Mouse (Mus musculus) hindbrain, embryonic 15.5 days (tissue): Measurements from ENCODE around the gene Slfn8. TPM values are rescaled to one million over a fixed set of nuclear protein-coding genes. Genes with fewer than 3 reads are reported as not detected.
"Not testable (repeated sequence)": the region's sequence is repeated elsewhere in the genome, so short reads cannot be mapped to it uniquely, and the experiment has no call there.

Experiments used
- ATAC-seq: fragments of 200-750 bp; cut with Nextera tagmentation; 2 replicates; pipeline ENCODE4 v1.8.0; 2017; ENCODE audit warnings: low read depth, moderate number of reproducible peaks, moderate TSS enrichment; ENCODE audit not compliant: low FRiP score
- H3K27ac ChIP-seq: fragments of 300-500 bp; sonication (generic); replicated peaks from 2 replicates; pipeline ENCODE4 v1.5.1; 2015; ENCODE audit warnings: mild to moderate bottlenecking, inconsistent platforms
- H3K27me3 ChIP-seq: fragments of 300-500 bp; sonication (generic); 2 replicates; pipeline ENCODE4 v1.6.1; 2015; ENCODE audit warnings: control low read depth, inconsistent platforms
- H3K36me3 ChIP-seq: fragments of 300-500 bp; sonication (generic); 2 replicates; pipeline ENCODE4 v1.6.1; 2015; ENCODE audit warnings: control low read depth, inconsistent platforms
- H3K4me1 ChIP-seq: fragments of 300-500 bp; sonication (generic); replicated peaks from 2 replicates; pipeline ENCODE4 v1.6.1; 2015; ENCODE audit warnings: control low read depth, inconsistent platforms
- H3K4me2 ChIP-seq: fragments of 300-500 bp; sonication (generic); 2 replicates; pipeline ENCODE4 v1.6.1; 2015; ENCODE audit warnings: moderate library complexity, mild to moderate bottlenecking, inconsistent platforms
- H3K4me3 ChIP-seq: fragments of 300-500 bp; sonication (generic); 2 replicates; pipeline ENCODE4 v1.5.1; 2015; ENCODE audit warnings: mild to moderate bottlenecking, inconsistent platforms
- H3K9ac ChIP-seq: fragments of 300-500 bp; sonication (generic); 2 replicates; pipeline ENCODE4 v1.6.1; 2015; ENCODE audit warnings: inconsistent platforms
- H3K9me3 ChIP-seq: fragments of 300-500 bp; sonication (generic); 2 replicates; pipeline ENCODE4 v1.6.1; 2016; ENCODE audit warnings: control low read depth, inconsistent platforms
- WGBS: fragments of 180-500 bp; shearing (Covaris S2); methylation state at CpG from one replicate; pipeline ENCODE4 v1.1.7; 2015; 5-methylcytosine and 5-hydroxymethylcytosine counted together
- polyA plus RNA-seq: library from polyadenylated mRNA; unstranded; fragments of >200 nt; fragmentation: Nextera tagmentation; extraction: Ambion mirVana; gene quantifications from 2 replicates; pipeline ENCODE4 v1.2.1, GENCODE M21; 2015

The Slfn8 gene
- polyA plus RNA-seq, 1 experiment from 2014 or later: 0.25 TPM

GRCm38 (mm10) chr11:83043891-83044290 is 23.3 kb upstream of the Slfn8 start:
- ATAC-seq: no peak
- Histone ChIP-seq H3K4me3 (no peak overlapping the region), H3K4me1 (no peaks in the 10 kb centered on the region), H3K27ac (no peak overlapping the region), H3K4me2 (no peak overlapping the region), H3K36me3 (no peaks in the 10 kb centered on the region), H3K9me3 (no peaks in the 10 kb centered on the region), H3K9ac (no peak overlapping the region), H3K27me3 (peaks cover 6% of the 10 kb centered on the region)
- 84% methylated on average over 4 of the region's 4 CpGs for WGBS

- Histone ChIP-seq H3K9me3 (no peaks in the 10 kb centered on the region), H3K9ac (no peak overlapping the region), H3K27me3 (peaks cover 6% of the 10 kb centered on the region), H3K4me3 (no peak overlapping the region), H3K27ac (no peak overlapping the region), H3K4me1 (no peaks in the 10 kb centered on the region), H3K4me2 (no peak overlapping the region), H3K36me3 (no peaks in the 10 kb centered on the region)
- ATAC-seq: no peak
Observed at GRCm38 (mm10) chr11:83041000-83041399, 20.4 kb upstream of the Slfn8 start.

GRCm38 (mm10) chr11:83040325-83040724 is 19.7 kb upstream of the Slfn8 start:
- 32% methylated on average over 1 of the region's 1 CpGs for WGBS
- Histone ChIP-seq H3K4me1 (no peaks in the 10 kb centered on the region), H3K27me3 (peaks cover 6% of the 10 kb centered on the region), H3K9me3 (no peaks in the 10 kb centered on the region), H3K4me2 (0 out of 2 replicates have a peak overlapping the region, but pooled peaks have one; percentile 24), H3K4me3 (no peak overlapping the region), H3K9ac (no peak overlapping the region), H3K27ac (no peak overlapping the region), H3K36me3 (no peaks in the 10 kb centered on the region)
- ATAC-seq: no peak

- WGBS: 9% methylated on average over 19 of the region's 19 CpGs
Observed at GRCm38 (mm10) chr11:83039796-83040195, 19.2 kb upstream of the Slfn8 start.

GRCm38 (mm10) chr11:83039156-83039555 is 18.5 kb upstream of the Slfn8 start:
- H3K27ac ChIP-seq: no peak overlapping the region
- no peak overlapping the region for H3K4me2 ChIP-seq
- H3K36me3 ChIP-seq: no peaks in the 10 kb centered on the region
- 50% methylated on average over 1 of the region's 1 CpGs for WGBS
- H3K4me3 ChIP-seq: no peak overlapping the region
- H3K9me3 ChIP-seq: no peaks in the 10 kb centered on the region
- H3K9ac ChIP-seq: no peak overlapping the region
- H3K4me1 ChIP-seq: no peaks in the 10 kb centered on the region
- no peak for ATAC-seq
- peaks cover 6% of the 10 kb centered on the region for H3K27me3 ChIP-seq

More at GRCm38 (mm10) chr11:83039796-83040195, 19.2 kb upstream of the Slfn8 start:
- H3K9me3 ChIP-seq: no peaks in the 10 kb centered on the region
- H3K36me3 ChIP-seq: no peaks in the 10 kb centered on the region
- H3K4me2 ChIP-seq: peak overlapping the region; percentile 24; the same call in 1 of the 2 replicates
- H3K4me1 ChIP-seq: no peaks in the 10 kb centered on the region
- no peak overlapping the region for H3K9ac ChIP-seq
- H3K27me3 ChIP-seq: peaks cover 6% of the 10 kb centered on the region
- no peak overlapping the region for H3K4me3 ChIP-seq
- no peak overlapping the region for H3K27ac ChIP-seq
- no peak for ATAC-seq

- not testable (repeated sequence) for H3K27me3 ChIP-seq, H3K9me3 ChIP-seq, H3K4me1 ChIP-seq, H3K4me2 ChIP-seq, ATAC-seq, H3K36me3 ChIP-seq, H3K9ac ChIP-seq, H3K27ac ChIP-seq, H3K4me3 ChIP-seq
- WGBS: 85% methylated on average over 3 of the region's 3 CpGs
Observed at GRCm38 (mm10) chr11:83038686-83039085, 18.1 kb upstream of the Slfn8 start.

- not testable (repeated sequence) for H3K9me3 ChIP-seq, H3K36me3 ChIP-seq, H3K9ac ChIP-seq, H3K27ac ChIP-seq, H3K4me1 ChIP-seq, H3K4me2 ChIP-seq, H3K27me3 ChIP-seq, H3K4me3 ChIP-seq, ATAC-seq
- WGBS: 86% methylated on average over 18 of the region's 18 CpGs
Observed at GRCm38 (mm10) chr11:83019561-83020519, 770 bp downstream of the Slfn8 start.

GRCm38 (mm10) chr11:83016093-83016492 is 4.5 kb downstream of the Slfn8 start:
- Histone ChIP-seq H3K27ac (no peak overlapping the region), H3K36me3 (no peaks in the 10 kb centered on the region), H3K27me3 (no peaks in the 10 kb centered on the region), H3K4me3 (no peak overlapping the region), H3K9ac (no peak overlapping the region), H3K4me1 (no peaks in the 10 kb centered on the region), H3K9me3 (no peaks in the 10 kb centered on the region), H3K4me2 (no peak overlapping the region)
- no peak for ATAC-seq

- Histone ChIP-seq H3K9me3 (no peaks in the 10 kb centered on the region), H3K9ac (no peak overlapping the region), H3K4me3 (no peak overlapping the region), H3K4me2 (no peak overlapping the region), H3K4me1 (no peaks in the 10 kb centered on the region), H3K27ac (no peak overlapping the region), H3K27me3 (no peaks in the 10 kb centered on the region), H3K36me3 (no peaks in the 10 kb centered on the region)
- ATAC-seq: no peak
- WGBS: 70% methylated on average over 1 of the region's 1 CpGs
Observed at GRCm38 (mm10) chr11:83013356-83013755, 7.3 kb downstream of the Slfn8 start.

- H3K4me1 ChIP-seq: peaks cover 9% of the 10 kb centered on the region
- no peaks in the 10 kb centered on the region for H3K9me3 ChIP-seq
- no peaks in the 10 kb centered on the region for H3K36me3 ChIP-seq
- peak within 1 kb of the TSS; percentile 18; the same call in 1 of the 2 replicates for H3K9ac ChIP-seq
- H3K4me3 ChIP-seq: peak within 1 kb of the TSS; percentile 32
- H3K27ac ChIP-seq: no peak within 1 kb of the TSS
- peak within 1 kb of the TSS; percentile 61 for H3K4me2 ChIP-seq
- 0 out of 2 replicates have a peak, but pooled peaks cover 11% of the 10 kb centered on the region for H3K27me3 ChIP-seq
- no peak for ATAC-seq
- 7% methylated on average over 14 of the region's 14 CpGs for WGBS
Observed at GRCm38 (mm10) chr11:82991469-82992166, 29.0 kb downstream of the Slfn8 start, which contains the start of gene Slfn9. Gene Slfn9 (minus strand): TSS chr11:82991830.

- not testable (repeated sequence) for H3K27ac ChIP-seq, H3K36me3 ChIP-seq, H3K9me3 ChIP-seq, H3K9ac ChIP-seq, H3K4me1 ChIP-seq, ATAC-seq
- H3K4me3 ChIP-seq: peak overlapping the region; percentile 32
- H3K27me3 ChIP-seq: 0 out of 2 replicates have a peak, but pooled peaks cover 11% of the 10 kb centered on the region
- WGBS: 16% methylated on average over 19 of the region's 19 CpGs
- peak overlapping the region; percentile 61 for H3K4me2 ChIP-seq
Observed at GRCm38 (mm10) chr11:82990612-82991385, 29.8 kb downstream of the Slfn8 start.
